Comparison of ENCODE assay signal across 9 mouse cellular contexts in the genomic region with DNA sequence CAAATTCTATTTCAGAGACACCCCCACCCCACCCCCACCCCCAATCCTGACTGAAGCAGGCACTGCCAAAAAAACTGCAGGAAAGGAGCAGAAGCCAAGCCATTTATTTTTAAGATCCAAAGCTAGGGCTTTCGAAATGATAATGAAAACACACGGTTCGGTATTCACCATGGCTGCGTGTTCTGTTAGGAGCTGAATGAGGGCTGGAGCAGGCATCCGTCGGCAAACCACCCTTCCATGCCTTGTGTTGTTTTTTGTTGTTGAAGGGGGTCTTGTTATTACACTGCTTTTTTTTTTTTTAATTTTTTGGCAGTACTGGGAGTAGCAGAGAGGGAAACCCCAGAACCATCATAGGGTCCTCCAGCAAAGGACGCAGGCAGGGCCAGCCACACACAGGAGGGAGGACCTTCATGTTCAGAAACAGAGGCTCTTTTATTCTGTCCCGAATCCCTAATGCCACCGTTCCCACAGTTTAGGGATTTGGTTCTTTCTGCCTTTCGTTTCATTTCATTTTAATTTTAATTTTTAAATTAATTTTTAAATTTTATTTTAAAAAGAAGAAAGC. TPM values are rescaled to one million over a fixed set of nuclear protein-coding genes. Genes with fewer than 3 reads are reported as not detected.
A peak's percentile ranks its signal among the peaks of the same experiment; 100 is the strongest.
DNase-seq lines count a peak whose midpoint lies in the region; ATAC-seq and TF ChIP-seq lines count a peak whose summit lies in the region.
"Had no signal": no experiment of that assay in that cellular context is flagged by ENCODE, and none has a peak within 500 bp of the region (broad histone marks: within the 10 kb centered on the region; RNA-seq: fewer than 3 reads in every experiment).

No protein-coding gene starts in this region.

- peaks cover 35% of the 10 kb centered on the region for H3K36me3 ChIP-seq in heart, embryonic 13.5 days
- peaks cover 18% of the 10 kb centered on the region; the same call in 1 of the 2 replicates for H3K36me3 ChIP-seq in heart, embryonic 12.5 days
- H3K36me3 ChIP-seq in midbrain, embryonic 13.5 days, result peaks cover 16% of the 10 kb centered on the region
- H3K36me3 ChIP-seq in midbrain, embryonic 11.5 days (ENCODE audit: control insufficient read depth, insufficient read depth, low read length), result no peaks in the 10 kb centered on the region
- peaks cover 38% of the 10 kb centered on the region for H3K36me3 ChIP-seq in hindbrain, embryonic 14.5 days (replicated peaks; ENCODE audit: control insufficient read depth, insufficient read depth)
- H3K36me3 ChIP-seq in stomach, embryonic 16.5 days (ENCODE audit: control insufficient read depth, insufficient read depth, low read length), result 0 out of 2 replicates have a peak, but pooled peaks cover 3% of the 10 kb centered on the region
- H3K36me3 ChIP-seq in intestine, postnatal 0 days (ENCODE audit: control insufficient read depth, insufficient read depth), result 0 out of 2 replicates have a peak, but pooled peaks cover 9% of the 10 kb centered on the region

- H3K27me3 ChIP-seq in heart, embryonic 13.5 days (replicated peaks), result peaks cover 26% of the 10 kb centered on the region
- peaks cover 53% of the 10 kb centered on the region for H3K27me3 ChIP-seq in heart, embryonic 12.5 days (replicated peaks)
- peaks cover 48% of the 10 kb centered on the region for H3K27me3 ChIP-seq in midbrain, embryonic 13.5 days
- H3K27me3 ChIP-seq in midbrain, embryonic 11.5 days (ENCODE audit: control insufficient read depth, insufficient read depth, low read length), result peaks cover 48% of the 10 kb centered on the region
- H3K27me3 ChIP-seq in hindbrain, embryonic 14.5 days (ENCODE audit: control insufficient read depth, insufficient read depth, low read length), result no peaks in the 10 kb centered on the region
- H3K27me3 ChIP-seq in stomach, embryonic 16.5 days (ENCODE audit: control insufficient read depth, insufficient read depth, low read length), result no peaks in the 10 kb centered on the region
- peaks cover 3% of the 10 kb centered on the region; the same call in 1 of the 2 replicates for H3K27me3 ChIP-seq in intestine, postnatal 0 days (replicated peaks; ENCODE audit: control insufficient read depth, insufficient read depth, low read length)

- 80% methylated on average over 10 of the region's 10 CpGs for WGBS in heart, embryonic 13.5 days
- whole genome bisulfite sequencing in heart, embryonic 12.5 days, result 79% methylated on average over 10 of the region's 10 CpGs
- WGBS in midbrain, embryonic 13.5 days, result 68% methylated on average over 10 of the region's 10 CpGs
- WGBS in midbrain, embryonic 11.5 days, result 83% methylated on average over 10 of the region's 10 CpGs
- WGBS in hindbrain, embryonic 14.5 days, result 53% methylated on average over 10 of the region's 10 CpGs
- 63% methylated on average over 10 of the region's 10 CpGs for WGBS in stomach, embryonic 16.5 days
- WGBS in intestine, postnatal 0 days, result 74% methylated on average over 10 of the region's 10 CpGs

- H3K4me3 ChIP-seq in heart, embryonic 13.5 days, result no peak overlapping the region
- H3K4me3 ChIP-seq in heart, embryonic 12.5 days, result no peak overlapping the region
- peak overlapping the region; percentile 20 for H3K4me3 ChIP-seq in midbrain, embryonic 13.5 days (replicated peaks)
- H3K4me3 ChIP-seq in midbrain, embryonic 11.5 days (ENCODE audit: low read depth, low read length), result no peak overlapping the region
- H3K4me3 ChIP-seq in hindbrain, embryonic 14.5 days (replicated peaks; ENCODE audit: low read length), result peak overlapping the region; percentile 89
- 0 out of 2 replicates have a peak overlapping the region, but pooled peaks have one; percentile 13 for H3K4me3 ChIP-seq in stomach, embryonic 16.5 days (replicated peaks; ENCODE audit: low read length)
- no peak overlapping the region for H3K4me3 ChIP-seq in intestine, postnatal 0 days (ENCODE audit: low read depth, low read length)
- H3K4me3 ChIP-seq: megakaryocyte, embryonic 14.5 days had no signal

- H3K9me3 ChIP-seq in heart, embryonic 13.5 days, result no peaks in the 10 kb centered on the region
- no peaks in the 10 kb centered on the region for H3K9me3 ChIP-seq in heart, embryonic 12.5 days (replicated peaks)
- H3K9me3 ChIP-seq in midbrain, embryonic 13.5 days, result no peaks in the 10 kb centered on the region
- H3K9me3 ChIP-seq in midbrain, embryonic 11.5 days (ENCODE audit: control insufficient read depth, low read length), result no peaks in the 10 kb centered on the region
- H3K9me3 ChIP-seq in hindbrain, embryonic 14.5 days (ENCODE audit: control insufficient read depth, low read length), result no peaks in the 10 kb centered on the region
- no peaks in the 10 kb centered on the region for H3K9me3 ChIP-seq in stomach, embryonic 16.5 days (replicated peaks; ENCODE audit: control insufficient read depth, low read length)
- no peaks in the 10 kb centered on the region for H3K9me3 ChIP-seq in intestine, postnatal 0 days (ENCODE audit: control insufficient read depth)
- H3K9me3 ChIP-seq: megakaryocyte, embryonic 14.5 days had no signal

- no peak for ATAC-seq in heart, embryonic 13.5 days (ENCODE audit: extremely low read depth, insufficient number of reproducible peaks, low FRiP score, low TSS enrichment)
- ATAC-seq in heart, embryonic 12.5 days (ENCODE audit: insufficient number of reproducible peaks, low FRiP score), result no peak
- ATAC-seq in midbrain, embryonic 13.5 days, result no peak
- ATAC-seq in midbrain, embryonic 11.5 days (ENCODE audit: low FRiP score), result no peak
- ATAC-seq in hindbrain, embryonic 14.5 days (ENCODE audit: low FRiP score), result no peak
- ATAC-seq in stomach, embryonic 16.5 days (ENCODE audit: insufficient read depth, low FRiP score), result no peak
- ATAC-seq in intestine, postnatal 0 days, result no peak

- H3K4me1 ChIP-seq in heart, embryonic 13.5 days, result peaks cover 36% of the 10 kb centered on the region
- H3K4me1 ChIP-seq in heart, embryonic 12.5 days (replicated peaks), result no peaks in the 10 kb centered on the region; the same call in 1 of the 2 replicates
- peaks cover 58% of the 10 kb centered on the region for H3K4me1 ChIP-seq in midbrain, embryonic 13.5 days (replicated peaks)
- H3K4me1 ChIP-seq in midbrain, embryonic 11.5 days (ENCODE audit: control insufficient read depth, insufficient read depth, low read length), result no peaks in the 10 kb centered on the region
- peaks cover 52% of the 10 kb centered on the region for H3K4me1 ChIP-seq in hindbrain, embryonic 14.5 days (replicated peaks; ENCODE audit: control insufficient read depth, insufficient read depth, low read length)
- H3K4me1 ChIP-seq in stomach, embryonic 16.5 days (ENCODE audit: control insufficient read depth, insufficient read depth, low read length), result peaks cover 33% of the 10 kb centered on the region
- H3K4me1 ChIP-seq in intestine, postnatal 0 days (replicated peaks; ENCODE audit: control insufficient read depth, insufficient read depth, low read length), result 0 out of 2 replicates have a peak, but pooled peaks cover 4% of the 10 kb centered on the region
- H3K4me1 ChIP-seq: megakaryocyte, embryonic 14.5 days had no signal

- DNase-seq in midbrain, embryonic 11.5 days (ENCODE audit: low spot score, missing footprints), result no peak
- no peak for DNase-seq in hindbrain, embryonic 14.5 days (ENCODE audit: low spot score)
- DNase-seq in B cell, adult 2 months, result no peak

- H3K4me2 ChIP-seq in heart, embryonic 13.5 days, result no peak overlapping the region
- H3K4me2 ChIP-seq in heart, embryonic 12.5 days, result no peak overlapping the region
- peak overlapping the region; percentile 74 for H3K4me2 ChIP-seq in midbrain, embryonic 13.5 days (replicated peaks)
- no peak overlapping the region for H3K4me2 ChIP-seq in midbrain, embryonic 11.5 days
- H3K4me2 ChIP-seq in hindbrain, embryonic 14.5 days (replicated peaks), result peak overlapping the region; percentile 80
- 0 out of 2 replicates have a peak overlapping the region, but pooled peaks have one; percentile 14 for H3K4me2 ChIP-seq in stomach, embryonic 16.5 days (ENCODE audit: low read depth, low read length)
- H3K4me2 ChIP-seq in intestine, postnatal 0 days (replicated peaks; ENCODE audit: low read depth), result no peak overlapping the region

- peak overlapping the region; percentile 32; the same call in 1 of the 2 replicates for H3K27ac ChIP-seq in heart, embryonic 13.5 days (replicated peaks)
- H3K27ac ChIP-seq in heart, embryonic 12.5 days (ENCODE audit: poor library complexity, severe bottlenecking), result no peak overlapping the region
- peak overlapping the region; percentile 80 for H3K27ac ChIP-seq in midbrain, embryonic 13.5 days
- H3K27ac ChIP-seq in midbrain, embryonic 11.5 days (ENCODE audit: low read depth, low read length), result no peak overlapping the region
- H3K27ac ChIP-seq in hindbrain, embryonic 14.5 days, result peak overlapping the region; percentile 86
- H3K27ac ChIP-seq in stomach, embryonic 16.5 days (ENCODE audit: low read length), result peak overlapping the region; percentile 60
- H3K27ac ChIP-seq in intestine, postnatal 0 days (ENCODE audit: low read depth, low read length), result no peak overlapping the region

- H3K9ac ChIP-seq in heart, embryonic 13.5 days, result no peak overlapping the region
- H3K9ac ChIP-seq in heart, embryonic 12.5 days, result no peak overlapping the region
- H3K9ac ChIP-seq in midbrain, embryonic 13.5 days (replicated peaks), result peak overlapping the region; percentile 49
- no peak overlapping the region for H3K9ac ChIP-seq in midbrain, embryonic 11.5 days (ENCODE audit: low read length)
- peak overlapping the region; percentile 97 for H3K9ac ChIP-seq in hindbrain, embryonic 14.5 days
- H3K9ac ChIP-seq in stomach, embryonic 16.5 days (ENCODE audit: low read length), result peak overlapping the region; percentile 47; the same call in 1 of the 2 replicates
- H3K9ac ChIP-seq in intestine, postnatal 0 days (ENCODE audit: low read depth, low read length), result no peak overlapping the region

- TF ChIP-seq CTCF in intestine, postnatal 0 days (IDR thresholded peaks at IDR 0.05; ENCODE audit: low read depth), result no peak

RNA-seq across cellular contexts. Expression of gene Ppara, which starts 54.8 kb away (rescaled TPM):
- 5.9 and 6.6 TPM in 2 replicates for polyA plus RNA-seq in heart, embryonic 13.5 days (2015; fragmentation: Nextera tagmentation; extraction: Ambion mirVana)
- polyA plus RNA-seq in heart, embryonic 12.5 days (2016; fragmentation: Nextera tagmentation; extraction: Ambion mirVana), result 2.3 and 3.3 TPM in 2 replicates
- polyA plus RNA-seq in midbrain, embryonic 13.5 days (2015; fragmentation: Nextera tagmentation; extraction: Ambion mirVana), result 0.54 and 0.96 TPM in 2 replicates
- 0.62 and 0.92 TPM in 2 replicates for polyA plus RNA-seq in midbrain, embryonic 11.5 days (2014; fragmentation: Nextera tagmentation; extraction: Ambion mirVana)
- polyA plus RNA-seq in hindbrain, embryonic 14.5 days (2014; fragmentation: Nextera tagmentation; extraction: Ambion mirVana), result 1.2 and 1.6 TPM in 2 replicates
- polyA plus RNA-seq in stomach, embryonic 16.5 days (2015; fragmentation: Nextera tagmentation; extraction: Ambion mirVana), result 8.7 and 12.2 TPM in 2 replicates
- polyA plus RNA-seq in intestine, postnatal 0 days (2015; fragmentation: Nextera tagmentation; extraction: Ambion mirVana), result 14.3 and 21.0 TPM in 2 replicates

Comparison
In these comparisons a context has a peak if more than half of its experiments do, and no peak if none do; other contexts are left out.
1. H3K27ac ChIP-seq: peak in heart, embryonic 13.5 days (single experiment), midbrain, embryonic 13.5 days (single experiment), hindbrain, embryonic 14.5 days (single experiment) and stomach, embryonic 16.5 days (single experiment); none in heart, embryonic 12.5 days (single experiment), midbrain, embryonic 11.5 days (single experiment) and intestine, postnatal 0 days (single experiment).
2. H3K4me2 ChIP-seq: peak in midbrain, embryonic 13.5 days (single experiment), hindbrain, embryonic 14.5 days (single experiment) and stomach, embryonic 16.5 days (single experiment); none in heart, embryonic 13.5 days (single experiment), heart, embryonic 12.5 days (single experiment), midbrain, embryonic 11.5 days (single experiment) and intestine, postnatal 0 days (single experiment).
3. H3K4me3 ChIP-seq: peak in midbrain, embryonic 13.5 days (single experiment), hindbrain, embryonic 14.5 days (single experiment) and stomach, embryonic 16.5 days (single experiment); none in heart, embryonic 13.5 days (single experiment), heart, embryonic 12.5 days (single experiment), midbrain, embryonic 11.5 days (single experiment) and intestine, postnatal 0 days (single experiment).
4. H3K9ac ChIP-seq: peak in midbrain, embryonic 13.5 days (single experiment), hindbrain, embryonic 14.5 days (single experiment) and stomach, embryonic 16.5 days (single experiment); none in heart, embryonic 13.5 days (single experiment), heart, embryonic 12.5 days (single experiment), midbrain, embryonic 11.5 days (single experiment) and intestine, postnatal 0 days (single experiment).